Mouse (Mus musculus) kidney, adult 2 months (tissue): Measurements from ENCODE around the gene Ptprg. TPM values are rescaled to one million over a fixed set of nuclear protein-coding genes. Genes with fewer than 3 reads are reported as not detected.

Experiments used
- DNase-seq: peaks from one replicate; pipeline ENCODE4 v3.0.0; 2021
- H3K27ac ChIP-seq: fragments of 200-500 bp; 2 replicates; pipeline ENCODE4 v1.5.1; 2012; ENCODE audit warnings: low read depth, low read length, control low read depth, inconsistent platforms; ENCODE audit not compliant: insufficient read depth
- H3K27me3 ChIP-seq: fragments of 200-500 bp; replicated peaks from 2 replicates; pipeline ENCODE4 v1.6.1; 2012; ENCODE audit warnings: mild to moderate bottlenecking, moderate library complexity, low read length, inconsistent platforms; ENCODE audit not compliant: control insufficient read depth, insufficient read depth
- H3K36me3 ChIP-seq: fragments of 200-500 bp; 2 replicates; pipeline ENCODE4 v1.6.1; 2012; ENCODE audit warnings: mild to moderate bottlenecking, moderate library complexity, low read length, inconsistent platforms; ENCODE audit not compliant: control insufficient read depth, insufficient read depth
- H3K4me1 ChIP-seq: fragments of 200-500 bp; 2 replicates; pipeline ENCODE4 v1.6.1; 2011; ENCODE audit warnings: low read length; ENCODE audit not compliant: control insufficient read depth, insufficient read depth
- H3K4me3 ChIP-seq: fragments of 200-500 bp; 2 replicates; pipeline ENCODE4 v1.5.1; 2011; ENCODE audit warnings: mild to moderate bottlenecking, low read depth, low read length, control low read depth; ENCODE audit not compliant: insufficient read depth
- CTCF ChIP-seq: fragments of 200-500 bp; conservative IDR thresholded peaks from 2 replicates; pipeline ENCODE4 v1.5.1; 2011; ENCODE audit warnings: low read depth, mild to moderate bottlenecking, control low read depth, low read length, moderate library complexity, mixed read lengths; ENCODE audit not compliant: insufficient read depth, insufficient read length
- POLR2A ChIP-seq: fragments of 200-500 bp; IDR thresholded peaks from one replicate; pipeline ENCODE4 v1.6.1; 2011; ENCODE audit warnings: low read depth, low read length, control low read depth
- WGBS: fragments of 180-500 bp; shearing (Covaris S2); methylation state at CpG from one replicate; pipeline ENCODE4 v1.1.7; 2018; 5-methylcytosine and 5-hydroxymethylcytosine counted together
- polyA plus RNA-seq: library from polyadenylated mRNA; depleted of rRNA; stranded (reverse); fragments of >200 nt; gene quantifications from 2 replicates; pipeline ENCODE4 v1.2.3, GENCODE M21; 2012

The Ptprg gene
- polyA plus RNA-seq, 1 experiment, result 39.2 TPM

- Histone ChIP-seq H3K4me3 (no peak overlapping the region), H3K27me3 (no peaks in the 10 kb centered on the region), H3K36me3 (no peaks in the 10 kb centered on the region), H3K4me1 (peaks cover 5% of the 10 kb centered on the region; the same call in 1 of the 2 replicates), H3K27ac (no peak overlapping the region)
- WGBS, result 78% methylated on average over 7 of the region's 7 CpGs
- no peak for TF ChIP-seq CTCF
- no peak for TF ChIP-seq POLR2A
- peak; percentile 83 for DNase-seq
These were observed 509.5 kb downstream of the Ptprg start for GRCm38 (mm10) chr14:12062628-12063360.

GRCm38 (mm10) chr14:12065001-12065400 is 511.7 kb downstream of the Ptprg start:
- no peak for DNase-seq
- H3K4me3 ChIP-seq, result no peak overlapping the region
- TF ChIP-seq CTCF (no peak), POLR2A (no peak)
- H3K36me3 ChIP-seq, result no peaks in the 10 kb centered on the region
- WGBS, result 71% methylated on average over 1 of the region's 1 CpGs
- H3K27ac ChIP-seq, result no peak overlapping the region
- peaks cover 3% of the 10 kb centered on the region; the same call in 1 of the 2 replicates for H3K4me1 ChIP-seq
- no peaks in the 10 kb centered on the region for H3K27me3 ChIP-seq

- peaks cover 5% of the 10 kb centered on the region; the same call in 1 of the 2 replicates for H3K4me1 ChIP-seq
- H3K27me3 ChIP-seq, result no peaks in the 10 kb centered on the region
- WGBS, result 80% methylated on average over 2 of the region's 2 CpGs
- no peak for TF ChIP-seq CTCF
- TF ChIP-seq POLR2A, result no peak
- H3K36me3 ChIP-seq, result no peaks in the 10 kb centered on the region
- DNase-seq, result no peak
- no peak overlapping the region for H3K27ac ChIP-seq
- H3K4me3 ChIP-seq, result no peak overlapping the region
These were observed 512.4 kb downstream of the Ptprg start for GRCm38 (mm10) chr14:12065736-12066135.

- 96% methylated on average over 12 of the region's 12 CpGs for WGBS
These were observed 516.4 kb downstream of the Ptprg start for GRCm38 (mm10) chr14:12069707-12070106.

GRCm38 (mm10) chr14:12070361-12070760 is 517.0 kb downstream of the Ptprg start:
- TF ChIP-seq POLR2A, result no peak
- TF ChIP-seq CTCF, result no peak
- H3K27ac ChIP-seq, result no peak overlapping the region
- 46% methylated on average over 1 of the region's 1 CpGs for WGBS
- no peak overlapping the region for H3K4me3 ChIP-seq
- no peaks in the 10 kb centered on the region for H3K36me3 ChIP-seq
- H3K4me1 ChIP-seq, result peaks cover 26% of the 10 kb centered on the region
- no peak for DNase-seq
- H3K27me3 ChIP-seq, result no peaks in the 10 kb centered on the region

More at GRCm38 (mm10) chr14:12069707-12070106, 516.4 kb downstream of the Ptprg start:
- no peak for DNase-seq
- Histone ChIP-seq H3K36me3 (no peaks in the 10 kb centered on the region), H3K4me3 (no peak overlapping the region), H3K27me3 (no peaks in the 10 kb centered on the region), H3K4me1 (peaks cover 26% of the 10 kb centered on the region), H3K27ac (no peak overlapping the region)
- no peak for TF ChIP-seq POLR2A

- peaks cover 26% of the 10 kb centered on the region for H3K4me1 ChIP-seq
- no peak overlapping the region for H3K4me3 ChIP-seq
- 54% methylated on average over 7 of the region's 7 CpGs for WGBS
- no peak for TF ChIP-seq POLR2A
- TF ChIP-seq CTCF, result no peak
- peak; percentile 35 for DNase-seq
- 0 out of 2 replicates have a peak overlapping the region, but pooled peaks have one; percentile 20 for H3K27ac ChIP-seq
- H3K36me3 ChIP-seq, result no peaks in the 10 kb centered on the region
- no peaks in the 10 kb centered on the region for H3K27me3 ChIP-seq
These were observed 517.6 kb downstream of the Ptprg start for GRCm38 (mm10) chr14:12070856-12071465.

- Histone ChIP-seq H3K27me3 (no peaks in the 10 kb centered on the region), H3K36me3 (no peaks in the 10 kb centered on the region), H3K4me3 (no peak overlapping the region), H3K4me1 (peaks cover 26% of the 10 kb centered on the region), H3K27ac (peak overlapping the region; percentile 91)
- peak; percentile 48 for DNase-seq
- TF ChIP-seq POLR2A, result no peak
- no peak; the same call in 1 of the 2 replicates for TF ChIP-seq CTCF
- 73% methylated on average over 7 of the region's 7 CpGs for WGBS
These were observed 518.9 kb downstream of the Ptprg start for GRCm38 (mm10) chr14:12072026-12072861.
